Mouse (Mus musculus): ENCODE data around the gene Zfp282. TPM values are rescaled to one million over a fixed set of nuclear protein-coding genes. Genes with fewer than 3 reads are reported as not detected.

Gene Zfp282
- polyA plus RNA-seq, 1 experiment from 2014 or later, result 6.8 TPM

DNA sequence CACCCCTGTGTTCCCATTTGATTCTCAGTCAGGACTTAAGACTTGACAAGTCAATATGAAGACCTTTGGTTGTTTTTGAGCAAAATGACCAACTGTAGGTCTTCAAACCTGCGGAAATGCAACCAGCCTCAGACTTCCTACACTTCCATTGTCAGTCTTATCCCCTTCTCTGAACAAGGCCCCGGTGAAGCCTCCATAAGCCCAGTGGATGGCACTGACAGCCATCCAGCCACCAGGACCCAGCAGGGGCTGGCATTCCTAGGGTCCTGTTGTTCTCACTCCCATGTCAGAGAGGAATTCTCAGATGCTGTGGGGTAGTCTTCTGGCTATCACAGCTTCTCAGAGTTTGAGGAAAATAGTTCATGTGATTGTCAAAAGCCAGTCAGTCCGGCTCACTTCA is 1.6 kb downstream of the Zfp282 start:
- DNase-seq (ENCODE audit: low spot score) (no peak), ATAC-seq (ENCODE audit: low FRiP score, low TSS enrichment) (no peak)
- Histone ChIP-seq H3K4me1 (replicated peaks; ENCODE audit: control insufficient read depth, insufficient read depth) (peaks cover 8% of the 10 kb centered on the region), H3K4me3 (ENCODE audit: low read depth, low read length) (peak overlapping the region; percentile 82), H3K27ac (replicated peaks) (peak overlapping the region; percentile 97), H3K36me3 (ENCODE audit: control insufficient read depth, insufficient read depth, low read length) (peaks cover 4% of the 10 kb centered on the region; the same call in 1 of the 2 replicates), H3K9ac (ENCODE audit: low read length) (peak overlapping the region; percentile 92), H3K4me2 (replicated peaks; ENCODE audit: low read depth) (peak overlapping the region; percentile 77), H3K27me3 (ENCODE audit: control insufficient read depth, insufficient read depth, low read length) (no peaks in the 10 kb centered on the region), H3K9me3 (ENCODE audit: control insufficient read depth, low read length) (no peaks in the 10 kb centered on the region)
- TF ChIP-seq CTCF (IDR thresholded peaks at IDR 0.05; ENCODE audit: low read depth) (no peak), EP300 (optimal IDR thresholded peaks at IDR 0.05) (no peak)
- WGBS, result 22% methylated on average over 3 of the region's 3 CpGs

DNA sequence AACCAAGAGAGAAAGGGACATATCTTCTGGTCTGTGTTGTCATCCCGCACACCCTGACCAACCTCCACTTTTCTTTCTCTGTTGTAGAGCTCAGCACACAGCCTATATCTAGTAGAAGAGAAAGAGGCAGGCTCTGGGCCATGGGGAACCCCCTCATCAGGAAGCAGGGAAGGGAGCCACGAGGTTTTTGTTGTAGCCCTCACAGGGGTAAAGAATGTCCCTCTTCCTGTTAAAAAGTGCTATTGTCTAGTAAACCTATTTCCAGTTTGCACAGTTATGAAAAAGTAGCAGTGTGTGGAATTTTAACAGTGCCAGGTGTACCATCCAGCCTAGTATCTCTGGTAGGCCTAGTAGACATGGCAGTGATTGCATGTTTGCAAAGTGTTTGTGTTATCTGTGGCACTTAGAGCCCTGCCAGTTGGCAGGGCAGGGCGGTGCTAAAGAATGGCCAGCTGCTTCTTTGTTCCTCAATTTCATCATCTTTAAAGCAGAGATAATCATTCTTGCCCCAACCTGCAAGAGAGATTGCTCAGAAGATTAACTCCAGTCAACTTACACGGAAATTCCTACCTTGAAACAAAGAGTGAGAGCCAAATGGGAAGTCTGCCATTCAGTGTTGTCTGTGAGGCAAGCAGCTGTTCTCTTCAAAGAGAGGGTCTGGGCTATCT is 2.2 kb downstream of the Zfp282 start:
- Histone ChIP-seq H3K4me1 (replicated peaks; ENCODE audit: control insufficient read depth, insufficient read depth) (peaks cover 8% of the 10 kb centered on the region), H3K36me3 (ENCODE audit: control insufficient read depth, insufficient read depth, low read length) (peaks cover 4% of the 10 kb centered on the region; the same call in 1 of the 2 replicates), H3K27me3 (ENCODE audit: control insufficient read depth, insufficient read depth, low read length) (no peaks in the 10 kb centered on the region), H3K27ac (replicated peaks) (peak overlapping the region; percentile 59), H3K4me2 (replicated peaks; ENCODE audit: low read depth) (peak overlapping the region; percentile 77), H3K4me3 (ENCODE audit: low read depth, low read length) (peak overlapping the region; percentile 82; the same call in 1 of the 2 replicates), H3K9me3 (ENCODE audit: control insufficient read depth, low read length) (no peaks in the 10 kb centered on the region), H3K9ac (ENCODE audit: low read length) (peak overlapping the region; percentile 92)
- DNase-seq (ENCODE audit: low spot score), result no peak
- TF ChIP-seq CTCF (IDR thresholded peaks at IDR 0.05; ENCODE audit: low read depth) (no peak), EP300 (optimal IDR thresholded peaks at IDR 0.05) (no peak)
- 45% methylated on average over 4 of the region's 4 CpGs for WGBS
- ATAC-seq (ENCODE audit: low FRiP score, low TSS enrichment), result no peak

DNA sequence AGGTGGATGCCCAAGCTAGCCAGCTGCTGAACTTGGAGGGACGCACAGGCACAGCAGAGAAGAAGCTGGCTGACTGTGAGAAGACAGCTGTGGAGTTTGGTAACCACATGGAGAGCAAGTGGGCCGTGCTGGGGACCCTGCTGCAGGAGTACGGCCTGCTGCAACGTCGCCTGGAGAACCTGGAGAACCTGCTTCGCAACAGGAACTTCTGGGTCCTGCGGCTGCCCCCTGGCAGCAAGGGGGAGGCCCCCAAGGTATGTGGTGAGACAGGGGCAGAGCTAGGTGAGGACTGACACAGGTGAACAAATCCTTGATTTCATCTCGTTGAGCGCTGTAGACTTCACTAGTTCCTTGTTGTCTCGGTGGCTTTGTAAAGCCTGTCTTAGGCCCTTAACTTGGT is 3.2 kb downstream of the Zfp282 start:
- WGBS, result 83% methylated on average over 10 of the region's 10 CpGs
- Histone ChIP-seq H3K4me1 (replicated peaks; ENCODE audit: control insufficient read depth, insufficient read depth) (peaks cover 8% of the 10 kb centered on the region), H3K9me3 (ENCODE audit: control insufficient read depth, low read length) (no peaks in the 10 kb centered on the region), H3K27ac (replicated peaks) (peak overlapping the region; percentile 24; the same call in 1 of the 2 replicates), H3K27me3 (ENCODE audit: control insufficient read depth, insufficient read depth, low read length) (no peaks in the 10 kb centered on the region), H3K4me3 (ENCODE audit: low read depth, low read length) (no peak overlapping the region), H3K36me3 (ENCODE audit: control insufficient read depth, insufficient read depth, low read length) (peaks cover 6% of the 10 kb centered on the region; the same call in 1 of the 2 replicates), H3K9ac (ENCODE audit: low read length) (no peak overlapping the region), H3K4me2 (replicated peaks; ENCODE audit: low read depth) (no peak overlapping the region)
- DNase-seq (ENCODE audit: low spot score) (no peak), ATAC-seq (ENCODE audit: low FRiP score, low TSS enrichment) (no peak)
- no peak for TF ChIP-seq CTCF (IDR thresholded peaks at IDR 0.05; ENCODE audit: low read depth)
- no peak for TF ChIP-seq EP300 (optimal IDR thresholded peaks at IDR 0.05)

DNA sequence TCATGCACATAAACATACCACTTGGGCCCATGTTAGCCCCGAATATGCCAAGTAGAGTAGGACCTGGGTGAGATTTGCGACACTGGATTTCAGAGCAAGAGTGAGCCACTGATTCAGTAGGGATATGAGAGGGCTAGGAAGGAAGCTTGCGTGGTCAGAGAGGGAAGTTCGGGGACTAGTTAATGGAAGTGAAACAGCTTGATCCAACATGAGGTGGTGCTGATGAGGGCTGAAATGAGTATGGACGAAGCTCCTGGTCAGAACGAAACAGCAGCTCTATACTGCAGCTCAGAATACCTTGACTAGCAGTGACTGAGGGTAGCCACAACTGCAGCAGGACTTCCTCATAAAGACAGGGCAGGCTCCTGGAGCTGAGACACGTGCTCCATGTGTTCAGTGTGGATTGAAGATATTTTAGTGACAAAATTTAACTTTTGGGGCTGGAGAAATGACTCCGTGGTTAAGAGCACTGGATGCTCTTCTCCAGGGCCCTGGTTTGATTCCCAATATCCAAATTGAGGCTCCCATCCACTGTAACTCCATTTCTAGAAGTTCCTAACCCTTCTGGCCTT is 11.9 kb downstream of the Zfp282 start:
- no peak overlapping the region for H3K27ac ChIP-seq (replicated peaks)
- no peak for TF ChIP-seq EP300 (optimal IDR thresholded peaks at IDR 0.05)
- no peak for TF ChIP-seq CTCF (IDR thresholded peaks at IDR 0.05; ENCODE audit: low read depth)

DNA sequence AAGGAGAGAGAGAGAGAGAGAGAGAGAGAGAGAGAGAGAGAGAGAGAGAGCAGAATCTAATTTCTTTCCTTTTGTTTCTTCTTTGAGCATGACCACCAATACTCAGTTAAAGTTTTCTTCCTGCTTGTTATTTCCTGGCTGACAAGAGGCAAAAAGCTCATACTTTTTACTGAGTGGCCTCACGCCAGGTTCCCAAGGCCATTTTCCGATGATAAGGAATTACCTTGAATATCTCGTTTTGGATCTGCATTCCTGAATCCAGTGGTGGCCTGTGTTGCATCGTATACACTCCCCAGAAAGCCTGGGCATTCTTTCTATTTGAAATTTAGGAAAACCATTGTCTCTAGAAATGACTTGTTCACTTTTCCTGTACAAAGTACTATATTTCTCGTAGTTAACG is 22.4 kb downstream of the Zfp282 start:
- no peak overlapping the region for H3K4me3 ChIP-seq (ENCODE audit: low read depth, low read length)
- DNase-seq (ENCODE audit: low spot score) (no peak), ATAC-seq (ENCODE audit: low FRiP score, low TSS enrichment) (no peak)
- no peak overlapping the region for H3K4me2 ChIP-seq (replicated peaks; ENCODE audit: low read depth)
- H3K4me1 ChIP-seq (replicated peaks; ENCODE audit: control insufficient read depth, insufficient read depth), result no peaks in the 10 kb centered on the region
- H3K9me3 ChIP-seq (ENCODE audit: control insufficient read depth, low read length), result no peaks in the 10 kb centered on the region
- no peak overlapping the region for H3K9ac ChIP-seq (ENCODE audit: low read length)
- TF ChIP-seq EP300 (optimal IDR thresholded peaks at IDR 0.05) (no peak), CTCF (IDR thresholded peaks at IDR 0.05; ENCODE audit: low read depth) (no peak)
- no peaks in the 10 kb centered on the region for H3K27me3 ChIP-seq (ENCODE audit: control insufficient read depth, insufficient read depth, low read length)
- WGBS, result 86% methylated on average over 6 of the region's 6 CpGs
- no peak overlapping the region for H3K27ac ChIP-seq (replicated peaks)
- H3K36me3 ChIP-seq (ENCODE audit: control insufficient read depth, insufficient read depth, low read length), result peaks cover 10% of the 10 kb centered on the region

More for the DNA sequence above, 11.9 kb downstream of the Zfp282 start:
- no peak overlapping the region for H3K4me3 ChIP-seq (ENCODE audit: low read depth, low read length)
- H3K9me3 ChIP-seq (ENCODE audit: control insufficient read depth, low read length), result no peaks in the 10 kb centered on the region
- H3K4me1 ChIP-seq (replicated peaks; ENCODE audit: control insufficient read depth, insufficient read depth), result no peaks in the 10 kb centered on the region
- H3K36me3 ChIP-seq (ENCODE audit: control insufficient read depth, insufficient read depth, low read length), result peaks cover 35% of the 10 kb centered on the region
- H3K4me2 ChIP-seq (replicated peaks; ENCODE audit: low read depth), result no peak overlapping the region
- DNase-seq (ENCODE audit: low spot score), result no peak
- WGBS, result 76% methylated on average over 8 of the region's 8 CpGs
- no peak for ATAC-seq (ENCODE audit: low FRiP score, low TSS enrichment)
- H3K27me3 ChIP-seq (ENCODE audit: control insufficient read depth, insufficient read depth, low read length), result no peaks in the 10 kb centered on the region
- no peak overlapping the region for H3K9ac ChIP-seq (ENCODE audit: low read length)

DNA sequence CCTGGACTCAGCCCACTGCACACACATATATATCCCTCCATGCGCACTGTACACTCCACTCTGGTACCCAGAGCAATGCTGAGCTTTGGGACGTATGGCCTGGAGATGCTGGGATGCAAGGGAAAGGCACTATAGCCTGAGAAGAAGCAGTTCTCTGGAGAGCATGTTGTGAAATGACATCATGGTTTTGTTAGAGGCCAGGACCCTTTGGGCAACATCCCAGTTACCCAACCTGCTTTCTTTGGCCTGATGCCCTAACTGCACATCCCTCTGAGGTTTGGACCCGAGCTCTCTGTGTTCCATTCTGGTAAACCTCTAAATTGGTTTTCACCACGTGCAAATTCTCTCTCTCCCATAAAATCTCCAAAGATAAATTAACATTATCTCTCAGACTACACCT is 26.6 kb downstream of the Zfp282 start:
- ATAC-seq (ENCODE audit: low FRiP score, low TSS enrichment), result no peak
- H3K4me1 ChIP-seq (replicated peaks; ENCODE audit: control insufficient read depth, insufficient read depth), result no peaks in the 10 kb centered on the region
- no peak overlapping the region for H3K4me3 ChIP-seq (ENCODE audit: low read depth, low read length)
- no peak overlapping the region for H3K4me2 ChIP-seq (replicated peaks; ENCODE audit: low read depth)
- no peak for DNase-seq (ENCODE audit: low spot score)
- WGBS, result 80% methylated on average over 4 of the region's 4 CpGs
- H3K27me3 ChIP-seq (ENCODE audit: control insufficient read depth, insufficient read depth, low read length), result no peaks in the 10 kb centered on the region
- TF ChIP-seq CTCF (IDR thresholded peaks at IDR 0.05; ENCODE audit: low read depth) (no peak), EP300 (optimal IDR thresholded peaks at IDR 0.05) (no peak)
- H3K9me3 ChIP-seq (ENCODE audit: control insufficient read depth, low read length), result no peaks in the 10 kb centered on the region
- no peak overlapping the region for H3K9ac ChIP-seq (ENCODE audit: low read length)
- H3K36me3 ChIP-seq (ENCODE audit: control insufficient read depth, insufficient read depth, low read length), result peaks cover 21% of the 10 kb centered on the region
- no peak overlapping the region for H3K27ac ChIP-seq (replicated peaks)

Measured in stomach, postnatal 0 days (tissue).